Mouse (Mus musculus) hindbrain, embryonic 16.5 days (tissue): ENCODE data around the gene Lclat1. TPM values are rescaled to one million over a fixed set of nuclear protein-coding genes. Genes with fewer than 3 reads are reported as not detected.

ENCODE experiments used
- ATAC-seq: fragments of 200-750 bp; cut with Nextera tagmentation; 2 replicates; pipeline ENCODE4 v1.8.0; 2017; ENCODE audit warnings: moderate TSS enrichment, moderate library complexity
- H3K27ac ChIP-seq: fragments of 300-500 bp; sonication (generic); 2 replicates; pipeline ENCODE4 v1.5.1; 2014; ENCODE audit warnings: low read depth, mild to moderate bottlenecking, control low read depth, low read length, moderate library complexity
- H3K27me3 ChIP-seq: fragments of 300-500 bp; sonication (generic); replicated peaks from 2 replicates; pipeline ENCODE4 v1.6.1; 2014; ENCODE audit warnings: low read length; ENCODE audit not compliant: control insufficient read depth, insufficient read depth
- H3K36me3 ChIP-seq: fragments of 300-500 bp; sonication (generic); 2 replicates; pipeline ENCODE4 v1.6.1; 2014; ENCODE audit warnings: mild to moderate bottlenecking, low read length, moderate library complexity, mixed read lengths; ENCODE audit not compliant: control insufficient read depth, insufficient read depth
- H3K4me1 ChIP-seq: fragments of 300-500 bp; sonication (generic); 2 replicates; pipeline ENCODE4 v1.6.1; 2014; ENCODE audit warnings: low read depth, low read length; ENCODE audit not compliant: control insufficient read depth, insufficient read depth
- H3K4me2 ChIP-seq: fragments of 300-500 bp; sonication (generic); 2 replicates; pipeline ENCODE4 v1.6.1; 2014; ENCODE audit warnings: mild to moderate bottlenecking, low read length, control low read depth, moderate library complexity
- H3K4me3 ChIP-seq: fragments of 300-500 bp; sonication (generic); 2 replicates; pipeline ENCODE4 v1.5.1; 2014; ENCODE audit warnings: mild to moderate bottlenecking, low read length, control low read depth, moderate library complexity
- H3K9ac ChIP-seq: fragments of 300-500 bp; sonication (generic); 2 replicates; pipeline ENCODE4 v1.6.1; 2014; ENCODE audit warnings: low read depth, mild to moderate bottlenecking, control low read depth, low read length, moderate library complexity
- H3K9me3 ChIP-seq: fragments of 300-500 bp; sonication (generic); 2 replicates; pipeline ENCODE4 v1.6.1; 2014; ENCODE audit warnings: mild to moderate bottlenecking, low read length, moderate library complexity; ENCODE audit not compliant: control insufficient read depth
- WGBS: fragments of 180-500 bp; shearing (Covaris S2); extraction: QIAGEN DNeasy Blood & Tissue Kit; methylation state at CpG from one replicate; pipeline ENCODE4 v1.1.7; 2014; 5-methylcytosine and 5-hydroxymethylcytosine counted together
- polyA plus RNA-seq: library from polyadenylated mRNA; unstranded; fragments of >200 nt; fragmentation: Nextera tagmentation; extraction: Ambion mirVana; gene quantifications from 2 replicates; pipeline ENCODE4 v1.2.1, GENCODE M21; 2015

Gene Lclat1
- polyA plus RNA-seq, 1 experiment from 2014 or later, result 13.8 TPM

- H3K4me1 ChIP-seq, result no peaks in the 10 kb centered on the region
- WGBS, result 87% methylated on average over 6 of the region's 6 CpGs
Observed at GRCm38 (mm10) chr17:73119150-73119549, 11.4 kb downstream of the Lclat1 start.

GRCm38 (mm10) chr17:73120545-73120944, 12.8 kb downstream of the Lclat1 start:
- Histone ChIP-seq H3K36me3 (no peaks in the 10 kb centered on the region), H3K4me2 (no peak overlapping the region), H3K27me3 (no peaks in the 10 kb centered on the region), H3K9me3 (no peaks in the 10 kb centered on the region), H3K27ac (no peak overlapping the region), H3K4me1 (no peaks in the 10 kb centered on the region), H3K4me3 (no peak overlapping the region), H3K9ac (no peak overlapping the region)
- no peak for ATAC-seq
- WGBS, result 82% methylated on average over 5 of the region's 5 CpGs

More at GRCm38 (mm10) chr17:73119150-73119549, 11.4 kb downstream of the Lclat1 start:
- ATAC-seq, result no peak
- Histone ChIP-seq H3K27ac (no peak overlapping the region), H3K9me3 (no peaks in the 10 kb centered on the region), H3K9ac (no peak overlapping the region), H3K4me2 (no peak overlapping the region), H3K27me3 (no peaks in the 10 kb centered on the region), H3K4me3 (no peak overlapping the region), H3K36me3 (no peaks in the 10 kb centered on the region)

GRCm38 (mm10) chr17:73121726-73122125, 13.9 kb downstream of the Lclat1 start:
- no peaks in the 10 kb centered on the region for H3K27me3 ChIP-seq
- no peaks in the 10 kb centered on the region for H3K36me3 ChIP-seq
- ATAC-seq, result no peak
- no peak overlapping the region for H3K4me2 ChIP-seq
- WGBS, result 92% methylated on average over 2 of the region's 2 CpGs
- no peaks in the 10 kb centered on the region for H3K9me3 ChIP-seq
- H3K4me1 ChIP-seq, result no peaks in the 10 kb centered on the region
- no peak overlapping the region for H3K27ac ChIP-seq
- H3K4me3 ChIP-seq, result no peak overlapping the region
- no peak overlapping the region for H3K9ac ChIP-seq

GRCm38 (mm10) chr17:73126349-73126748, 18.6 kb downstream of the Lclat1 start:
- Histone ChIP-seq H3K4me2 (no peak overlapping the region), H3K4me1 (no peaks in the 10 kb centered on the region), H3K9me3 (no peaks in the 10 kb centered on the region), H3K36me3 (no peaks in the 10 kb centered on the region), H3K27ac (no peak overlapping the region), H3K9ac (no peak overlapping the region), H3K27me3 (no peaks in the 10 kb centered on the region), H3K4me3 (no peak overlapping the region)
- ATAC-seq, result no peak
- 76% methylated on average over 2 of the region's 2 CpGs for WGBS

GRCm38 (mm10) chr17:73126903-73127302, 19.1 kb downstream of the Lclat1 start:
- Histone ChIP-seq H3K4me3 (no peak overlapping the region), H3K36me3 (no peaks in the 10 kb centered on the region), H3K27me3 (no peaks in the 10 kb centered on the region), H3K9me3 (no peaks in the 10 kb centered on the region), H3K4me1 (no peaks in the 10 kb centered on the region), H3K27ac (no peak overlapping the region), H3K4me2 (no peak overlapping the region), H3K9ac (no peak overlapping the region)
- ATAC-seq, result no peak

GRCm38 (mm10) chr17:73136562-73137484, 29.0 kb downstream of the Lclat1 start:
- Histone ChIP-seq H3K27me3 (no peaks in the 10 kb centered on the region), H3K4me1 (no peaks in the 10 kb centered on the region), H3K4me2 (no peak overlapping the region), H3K4me3 (no peak overlapping the region), H3K9ac (no peak overlapping the region), H3K9me3 (no peaks in the 10 kb centered on the region), H3K36me3 (no peaks in the 10 kb centered on the region), H3K27ac (no peak overlapping the region)
- WGBS, result 93% methylated on average over 5 of the region's 5 CpGs
- no peak for ATAC-seq

- Histone ChIP-seq H3K4me2 (no peak overlapping the region), H3K4me1 (no peaks in the 10 kb centered on the region), H3K27ac (no peak overlapping the region), H3K36me3 (no peaks in the 10 kb centered on the region), H3K4me3 (no peak overlapping the region), H3K9me3 (no peaks in the 10 kb centered on the region), H3K9ac (no peak overlapping the region), H3K27me3 (no peaks in the 10 kb centered on the region)
- ATAC-seq, result no peak
- 93% methylated on average over 3 of the region's 3 CpGs for WGBS
Observed at GRCm38 (mm10) chr17:73138217-73138616, 30.4 kb downstream of the Lclat1 start.

GRCm38 (mm10) chr17:73142029-73142428, 34.2 kb downstream of the Lclat1 start:
- ATAC-seq, result no peak
- H3K4me1 ChIP-seq, result no peaks in the 10 kb centered on the region
- H3K9me3 ChIP-seq, result no peaks in the 10 kb centered on the region
- H3K36me3 ChIP-seq, result no peaks in the 10 kb centered on the region
- H3K4me2 ChIP-seq, result no peak overlapping the region
- no peaks in the 10 kb centered on the region for H3K27me3 ChIP-seq
- no peak overlapping the region for H3K4me3 ChIP-seq
- H3K27ac ChIP-seq, result no peak overlapping the region
- H3K9ac ChIP-seq, result no peak overlapping the region
- WGBS, result 95% methylated on average over 4 of the region's 4 CpGs

- Histone ChIP-seq H3K27me3 (no peaks in the 10 kb centered on the region), H3K9ac (no peak overlapping the region), H3K36me3 (no peaks in the 10 kb centered on the region), H3K4me2 (no peak overlapping the region), H3K4me1 (no peaks in the 10 kb centered on the region), H3K4me3 (no peak overlapping the region), H3K27ac (no peak overlapping the region), H3K9me3 (no peaks in the 10 kb centered on the region)
- no peak for ATAC-seq
- 95% methylated on average over 2 of the region's 2 CpGs for WGBS
Observed at GRCm38 (mm10) chr17:73142445-73142844, 34.7 kb downstream of the Lclat1 start.
